Mouse (Mus musculus) forebrain, postnatal 0 days (tissue): ENCODE data around the gene Eif3g. TPM values are rescaled to one million over a fixed set of nuclear protein-coding genes. Genes with fewer than 3 reads are reported as not detected.

Experiments used
- ATAC-seq: fragments of 200-750 bp; cut with Nextera tagmentation; 2 replicates; pipeline ENCODE4 v1.8.0; 2017; ENCODE audit warnings: mild to moderate bottlenecking, moderate library complexity
- DNase-seq: peaks from one replicate; pipeline ENCODE4 v3.0.0-alpha.2; 2015
- H3K27ac ChIP-seq: fragments of 300-500 bp; sonication (generic); 2 replicates; pipeline ENCODE4 v1.5.1; 2014; ENCODE audit warnings: low read depth, mild to moderate bottlenecking, antibody characterized with exemption, low read length, moderate library complexity, mixed read lengths
- H3K27me3 ChIP-seq: fragments of 300-500 bp; sonication (generic); 2 replicates; pipeline ENCODE4 v1.6.1; 2014; ENCODE audit warnings: mild to moderate bottlenecking, low read length, mixed read lengths; ENCODE audit not compliant: insufficient read depth
- H3K36me3 ChIP-seq: fragments of 300-500 bp; sonication (generic); 2 replicates; pipeline ENCODE4 v1.6.1; 2014; ENCODE audit warnings: mild to moderate bottlenecking, moderate library complexity; ENCODE audit not compliant: insufficient read depth
- H3K4me1 ChIP-seq: fragments of 300-500 bp; sonication (generic); 2 replicates; pipeline ENCODE4 v1.6.1; 2014; ENCODE audit warnings: antibody characterized with exemption; ENCODE audit not compliant: insufficient read depth
- H3K4me2 ChIP-seq: fragments of 300-500 bp; sonication (generic); 2 replicates; pipeline ENCODE4 v1.6.1; 2014; ENCODE audit warnings: low read depth, mild to moderate bottlenecking, moderate library complexity
- H3K4me3 ChIP-seq: fragments of 300-500 bp; sonication (generic); 2 replicates; pipeline ENCODE4 v1.5.1; 2014; ENCODE audit warnings: low read depth, low read length, mixed read lengths
- H3K9ac ChIP-seq: fragments of 300-500 bp; sonication (generic); 2 replicates; pipeline ENCODE4 v1.6.1; 2014; ENCODE audit warnings: mild to moderate bottlenecking
- H3K9me3 ChIP-seq: fragments of 300-500 bp; sonication (generic); 2 replicates; pipeline ENCODE4 v1.6.1; 2016; ENCODE audit warnings: low read length
- CTCF ChIP-seq: sonication (generic); IDR thresholded peaks from 2 replicates; pipeline ENCODE4 v1.5.1; 2016; ENCODE audit warnings: antibody characterized with exemption, control low read depth, low read depth
- WGBS: fragments of 180-500 bp; shearing (Covaris S2); extraction: QIAGEN DNeasy Blood & Tissue Kit; methylation state at CpG from one replicate; pipeline ENCODE4 v1.1.7; 2014; 5-methylcytosine and 5-hydroxymethylcytosine counted together
- polyA plus RNA-seq: library from polyadenylated mRNA; unstranded; fragments of >200 nt; fragmentation: Nextera tagmentation; extraction: Ambion mirVana; gene quantifications from 2 replicates; pipeline ENCODE4 v1.2.1, GENCODE M21; 2015
- total RNA-seq: library from RNA; depleted of rRNA; stranded (reverse); fragments of >200 nt; gene quantifications from 2 replicates; pipeline ENCODE4 v1.2.3, GENCODE M21; 2014; rRNA removed

Eif3g gene
- total RNA-seq: 129 and 137 TPM in 2 replicates
- 232 and 242 TPM in 2 replicates for polyA plus RNA-seq

GRCm38 (mm10) chr9:20898511-20899073 is at the start of gene Eif3g:
Eif3g (minus strand) TSS chr9:20898623.
- Histone ChIP-seq H3K36me3 (peaks cover 28% of the 10 kb centered on the region), H3K27ac (peak within 1 kb of the TSS; percentile 77), H3K9ac (peak within 1 kb of the TSS; percentile 82), H3K4me1 (peaks cover 8% of the 10 kb centered on the region; the same call in 1 of the 2 replicates), H3K27me3 (no peaks in the 10 kb centered on the region), H3K9me3 (no peaks in the 10 kb centered on the region), H3K4me3 (peak within 1 kb of the TSS; percentile 93), H3K4me2 (peak within 1 kb of the TSS; percentile 97)
- DNase-seq (peak; percentile 92), ATAC-seq (peak; percentile 93)
- WGBS: 4% methylated on average over 34 of the region's 34 CpGs
- TF ChIP-seq CTCF: peak; percentile 96

- DNase-seq: no peak
- no peaks in the 10 kb centered on the region for H3K9me3 ChIP-seq
- H3K9ac ChIP-seq: no peak overlapping the region
- WGBS: 88% methylated on average over 16 of the region's 16 CpGs
- peaks cover 9% of the 10 kb centered on the region for H3K36me3 ChIP-seq
- no peak overlapping the region for H3K4me3 ChIP-seq
- no peak overlapping the region for H3K4me2 ChIP-seq
- H3K27ac ChIP-seq: no peak overlapping the region
- H3K4me1 ChIP-seq: no peaks in the 10 kb centered on the region
- H3K27me3 ChIP-seq: no peaks in the 10 kb centered on the region
- TF ChIP-seq CTCF: no peak
- no peak for ATAC-seq
Measured at GRCm38 (mm10) chr9:20946066-20946880, 47.9 kb upstream of the Eif3g start.

GRCm38 (mm10) chr9:20944697-20945370 is 46.4 kb upstream of the Eif3g start:
- ATAC-seq (no peak), DNase-seq (no peak)
- Histone ChIP-seq H3K4me1 (no peaks in the 10 kb centered on the region), H3K27ac (no peak overlapping the region), H3K36me3 (peaks cover 24% of the 10 kb centered on the region), H3K27me3 (no peaks in the 10 kb centered on the region), H3K9ac (no peak overlapping the region), H3K4me3 (no peak overlapping the region), H3K9me3 (no peaks in the 10 kb centered on the region), H3K4me2 (no peak overlapping the region)
- WGBS: 62% methylated on average over 4 of the region's 4 CpGs
- TF ChIP-seq CTCF: no peak

DNA sequence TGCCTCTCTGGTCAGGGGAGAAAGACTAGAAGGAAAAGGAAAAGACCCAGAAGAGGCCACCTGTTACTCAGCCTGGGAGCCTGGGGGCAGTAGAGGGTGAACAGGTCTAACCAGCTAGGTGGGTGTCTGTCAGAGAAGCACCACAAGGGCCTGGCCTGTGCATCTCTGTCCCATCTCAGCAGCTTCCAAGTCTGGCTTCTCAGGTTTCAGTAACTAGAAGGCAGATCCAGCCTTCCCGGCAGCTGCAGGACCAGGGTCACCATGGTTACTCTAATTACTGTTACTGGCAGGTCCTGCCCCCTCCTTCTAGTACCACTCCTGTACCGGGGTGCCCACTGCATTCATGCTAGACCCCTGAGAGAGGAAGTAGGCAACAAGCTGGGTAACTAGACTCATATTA is 45.5 kb upstream of the Eif3g start:
- no peak overlapping the region for H3K4me2 ChIP-seq
- peak; percentile 34; the same call in 1 of the 2 replicates for ATAC-seq
- no peaks in the 10 kb centered on the region for H3K27me3 ChIP-seq
- no peak overlapping the region for H3K4me3 ChIP-seq
- H3K36me3 ChIP-seq: peaks cover 33% of the 10 kb centered on the region
- no peak overlapping the region for H3K27ac ChIP-seq
- H3K9ac ChIP-seq: no peak overlapping the region
- H3K4me1 ChIP-seq: no peaks in the 10 kb centered on the region
- no peaks in the 10 kb centered on the region for H3K9me3 ChIP-seq
- 6% methylated on average over 2 of the region's 2 CpGs for WGBS
- DNase-seq: no peak
- no peak for TF ChIP-seq CTCF

- Histone ChIP-seq H3K9ac (no peak overlapping the region), H3K27me3 (no peaks in the 10 kb centered on the region), H3K36me3 (peaks cover 38% of the 10 kb centered on the region), H3K4me2 (no peak overlapping the region), H3K27ac (no peak overlapping the region), H3K4me3 (no peak overlapping the region), H3K4me1 (no peaks in the 10 kb centered on the region), H3K9me3 (no peaks in the 10 kb centered on the region)
- no peak for TF ChIP-seq CTCF
- WGBS: 90% methylated on average over 7 of the region's 7 CpGs
- no peak for ATAC-seq
- DNase-seq: no peak
Measured at GRCm38 (mm10) chr9:20943396-20943795, 45.0 kb upstream of the Eif3g start.

DNA sequence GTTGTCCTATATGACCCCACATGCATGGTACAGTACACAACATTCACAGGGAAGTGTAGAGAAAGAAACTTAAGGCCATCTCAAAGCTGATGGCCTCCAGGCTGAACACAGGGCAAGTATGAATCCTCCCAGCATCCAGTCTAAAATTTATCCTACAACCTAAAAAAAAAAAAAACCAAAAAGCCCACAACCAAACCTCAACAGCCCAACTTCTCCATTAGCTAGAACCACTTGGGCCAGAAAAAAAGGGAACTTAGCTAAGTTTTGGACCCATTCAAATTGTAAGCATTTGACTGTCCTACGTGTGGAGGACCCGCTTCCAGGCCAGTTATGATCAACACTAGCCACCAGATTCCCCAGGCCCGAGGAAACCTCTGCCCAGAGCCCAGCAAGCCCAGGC is 24.8 kb upstream of the Eif3g start:
- Histone ChIP-seq H3K9ac (no peak overlapping the region), H3K27ac (no peak overlapping the region), H3K27me3 (no peaks in the 10 kb centered on the region), H3K4me3 (no peak overlapping the region), H3K9me3 (no peaks in the 10 kb centered on the region), H3K4me1 (no peaks in the 10 kb centered on the region), H3K36me3 (peaks cover 94% of the 10 kb centered on the region), H3K4me2 (no peak overlapping the region)
- DNase-seq (no peak), ATAC-seq (no peak)
- 93% methylated on average over 3 of the region's 3 CpGs for WGBS
- no peak for TF ChIP-seq CTCF

- Histone ChIP-seq H3K4me3 (no peak overlapping the region), H3K4me2 (no peak overlapping the region), H3K36me3 (peaks cover 98% of the 10 kb centered on the region), H3K4me1 (no peaks in the 10 kb centered on the region), H3K9ac (no peak overlapping the region), H3K9me3 (no peaks in the 10 kb centered on the region), H3K27ac (no peak overlapping the region), H3K27me3 (no peaks in the 10 kb centered on the region)
- TF ChIP-seq CTCF: no peak
- DNase-seq: no peak
- 81% methylated on average over 4 of the region's 4 CpGs for WGBS
- ATAC-seq: no peak
Measured at GRCm38 (mm10) chr9:20916160-20916559, 17.7 kb upstream of the Eif3g start.
